Mouse (Mus musculus) cerebellum, postnatal 36 days (tissue): ENCODE data around the gene Rasgrf2.
"Not testable (repeated sequence)": the region's sequence is repeated elsewhere in the genome, so short reads cannot be mapped to it uniquely, and the experiment has no call there.

Experiments used
- DNase-seq, 2 experiments: peaks; one replicate each; pipeline ENCODE4 v3.0.0; 2021 to 2022; ENCODE audit warnings: mixed read lengths in 2 of 2

The Rasgrf2 gene

DNA sequence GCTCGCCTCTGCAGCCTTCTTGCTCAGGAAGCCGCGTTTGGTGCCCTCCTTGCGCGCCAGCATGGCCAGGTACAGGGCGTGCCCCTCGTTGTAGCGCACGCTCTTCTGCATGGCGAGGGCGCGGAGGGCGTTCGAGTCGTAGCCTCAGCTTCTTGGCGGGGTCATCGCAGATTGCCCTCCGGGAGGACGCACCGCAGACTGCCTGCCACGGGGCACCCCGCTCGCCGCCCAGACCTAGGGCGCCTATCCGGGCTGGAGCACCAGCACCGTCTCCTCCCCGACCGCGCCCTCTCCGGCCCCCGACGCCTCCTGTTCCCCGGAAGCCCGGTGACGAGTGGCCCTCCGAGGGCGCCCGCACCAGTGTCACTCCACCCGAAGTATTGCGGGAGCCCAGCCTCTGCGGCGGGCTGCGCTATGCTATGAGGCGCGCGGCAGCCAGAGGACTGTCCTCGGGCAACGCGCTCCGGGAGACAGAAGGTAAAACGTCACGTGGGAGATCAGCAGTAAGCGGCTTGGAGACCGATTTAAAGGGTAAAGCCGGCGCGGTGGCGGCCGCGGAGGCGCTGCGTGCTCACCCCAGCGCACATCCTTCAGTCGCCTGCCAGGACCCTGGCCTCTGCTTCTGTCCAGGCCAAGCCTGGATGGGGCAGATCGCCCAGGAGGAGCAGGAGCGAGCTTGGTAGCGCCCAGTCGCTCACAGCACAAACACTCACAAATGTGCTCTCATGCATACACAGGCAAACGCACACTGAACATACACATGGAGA is at the start of gene Rasgrf2:
Gene Rasgrf2 (minus strand): TSS at position 273 of the 767 bp plus-strand sequence.
- no peak for DNase-seq

DNA sequence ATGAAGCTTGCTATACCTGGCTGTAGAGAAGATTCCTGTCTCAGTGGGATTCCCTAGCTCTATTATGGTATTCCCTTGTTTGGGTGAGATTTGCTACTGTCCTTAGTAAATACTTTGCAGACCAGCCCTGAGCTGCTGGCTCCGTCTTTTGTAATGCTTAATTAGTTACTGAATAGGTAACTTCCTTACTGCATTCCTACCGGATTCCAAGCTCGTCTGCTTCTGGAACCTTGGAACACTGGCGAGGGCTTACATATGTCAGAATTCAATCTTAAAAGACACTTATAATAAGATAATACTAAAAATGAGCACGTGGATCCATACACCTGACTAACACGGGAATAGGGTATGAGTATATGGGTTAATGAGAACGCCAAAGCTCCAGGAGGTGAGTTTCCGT is 41.2 kb upstream of the Rasgrf2 start:
- not testable (repeated sequence) for DNase-seq

DNA sequence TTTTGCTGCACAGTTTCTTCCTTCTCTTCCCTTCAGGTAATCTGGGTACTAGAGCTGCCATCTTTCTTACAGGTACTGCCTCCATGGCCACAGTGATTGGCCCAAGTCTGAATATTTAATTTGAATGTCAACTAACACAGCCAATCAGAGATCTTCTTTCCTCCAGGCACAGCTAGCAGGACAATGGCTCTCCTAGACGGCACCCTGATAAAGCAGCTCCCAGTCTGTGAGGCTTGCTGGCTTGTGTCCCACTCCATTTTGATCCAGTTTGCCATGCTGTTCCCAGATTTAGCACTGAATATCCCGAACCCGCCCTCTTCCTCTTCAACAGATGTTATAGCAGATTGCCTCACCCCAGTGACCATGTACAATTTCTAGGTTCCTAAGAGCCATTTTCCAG is 19.1 kb upstream of the Rasgrf2 start:
- DNase-seq: no peak

DNA sequence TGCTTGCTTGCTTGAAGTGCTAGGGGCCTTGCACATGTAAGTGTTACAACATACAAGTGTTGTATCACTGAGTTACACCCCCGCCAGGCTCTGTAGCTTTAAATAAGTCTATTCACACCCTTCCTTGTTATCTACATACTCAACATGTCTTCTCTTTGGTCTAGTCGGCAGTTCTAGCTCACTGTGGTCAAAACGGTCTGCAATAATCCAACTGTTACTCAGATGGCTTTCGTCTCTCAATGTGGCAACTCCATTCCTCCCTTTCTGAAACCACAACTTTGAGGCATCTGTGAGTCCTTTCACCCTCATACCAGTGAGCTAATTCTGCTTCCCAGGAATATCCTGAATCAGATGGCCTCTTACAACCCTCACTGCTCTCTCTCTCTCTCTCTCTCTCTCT is 17.4 kb upstream of the Rasgrf2 start:
- no peak for DNase-seq

DNA sequence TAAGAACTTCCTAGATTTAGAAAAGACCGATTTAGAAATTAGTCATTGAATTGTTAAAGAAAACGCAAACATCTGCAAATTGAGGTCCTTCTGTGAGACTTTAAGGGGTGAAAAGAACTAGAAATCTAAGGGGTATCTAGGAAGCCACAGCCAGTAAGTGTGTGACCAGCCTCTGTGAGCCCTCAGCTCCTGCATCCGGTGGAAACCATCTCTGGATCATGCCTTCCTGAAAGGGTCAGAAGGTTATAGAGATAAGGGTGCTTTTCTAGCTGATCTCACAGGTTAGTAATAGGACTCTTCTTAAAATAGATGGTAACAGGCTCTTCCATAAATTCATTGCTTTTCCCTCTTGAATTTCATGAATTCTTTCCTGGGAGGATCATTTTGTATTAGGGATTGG is 3.3 kb upstream of the Rasgrf2 start:
- no peak for DNase-seq

DNA sequence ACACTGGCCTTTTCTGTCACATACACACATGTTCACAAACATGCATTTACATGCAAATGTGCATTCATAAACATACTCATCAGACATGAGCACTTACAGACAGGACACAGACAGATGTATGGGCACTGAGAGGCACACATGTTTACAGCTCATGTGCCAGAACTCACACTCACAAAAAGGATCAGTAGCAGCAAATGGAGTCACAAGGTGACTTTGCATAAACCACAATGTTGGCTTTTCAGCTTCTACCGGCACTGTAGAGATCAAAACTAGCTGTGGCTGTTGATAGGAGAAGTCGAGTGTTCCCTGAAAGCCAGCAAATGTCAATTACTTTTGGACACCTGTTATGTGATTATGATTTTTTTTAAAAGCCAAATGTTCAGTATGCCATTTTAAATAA is 1.1 kb upstream of the Rasgrf2 start:
- no peak for DNase-seq

DNA sequence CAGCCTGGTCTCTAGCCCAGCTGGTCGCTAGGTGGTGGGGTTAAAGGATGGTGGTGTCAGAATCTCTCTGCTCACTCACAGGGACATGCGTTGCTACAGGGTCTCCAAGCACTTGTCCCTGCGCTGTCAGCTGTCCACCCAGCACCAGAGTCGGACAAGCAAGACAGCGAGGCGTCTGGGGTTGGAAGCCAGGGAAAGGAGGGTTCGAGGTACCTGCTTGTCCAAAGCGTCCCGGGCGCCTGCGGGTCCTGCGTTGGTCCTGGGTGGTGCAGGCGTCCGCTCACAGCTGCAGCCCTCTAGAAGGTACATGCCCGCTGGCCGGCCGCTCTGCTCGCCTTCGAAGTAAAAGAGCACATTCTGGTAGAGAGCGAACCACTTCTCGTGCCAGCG is 467 bp downstream of the Rasgrf2 start:
- DNase-seq: no peak

DNA sequence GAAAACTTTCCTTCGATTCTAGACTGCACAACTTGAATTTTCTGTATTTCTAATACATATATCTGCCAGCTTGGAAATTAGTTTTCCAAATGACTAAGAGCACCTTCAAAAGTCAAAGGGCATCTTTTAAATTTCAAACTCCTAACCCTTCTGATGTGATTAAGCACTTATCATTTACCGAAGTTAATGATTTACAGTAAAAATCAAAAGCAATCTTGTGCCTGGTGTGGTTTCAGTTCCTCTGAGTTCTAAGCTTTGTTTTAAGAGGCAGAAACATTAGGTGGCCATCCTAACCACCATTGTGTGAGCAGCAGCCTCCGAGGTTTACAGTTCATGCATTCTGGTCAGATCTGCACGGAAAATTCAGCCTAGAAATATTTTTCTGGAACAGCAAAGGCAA is 1.6 kb downstream of the Rasgrf2 start:
- DNase-seq: no peak

DNA sequence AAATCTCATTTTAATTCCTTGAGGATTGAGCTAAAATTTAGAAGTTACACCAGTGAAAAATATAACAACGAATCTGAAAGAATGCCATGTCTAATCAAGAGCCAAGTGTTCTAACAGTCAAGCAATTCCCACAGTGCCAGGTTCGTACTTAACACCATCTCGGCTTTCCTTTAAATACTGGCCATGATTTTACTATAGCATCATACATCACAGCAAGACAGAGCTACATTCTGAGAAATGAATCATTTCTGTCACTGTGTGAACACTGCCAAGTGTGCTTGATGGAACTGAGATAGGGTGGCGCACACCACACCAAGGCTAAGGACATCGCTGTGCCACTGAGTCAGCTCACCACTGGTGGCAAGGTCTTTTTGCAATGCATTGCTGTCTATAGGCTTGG is 5.6 kb downstream of the Rasgrf2 start:
- no peak for DNase-seq

DNA sequence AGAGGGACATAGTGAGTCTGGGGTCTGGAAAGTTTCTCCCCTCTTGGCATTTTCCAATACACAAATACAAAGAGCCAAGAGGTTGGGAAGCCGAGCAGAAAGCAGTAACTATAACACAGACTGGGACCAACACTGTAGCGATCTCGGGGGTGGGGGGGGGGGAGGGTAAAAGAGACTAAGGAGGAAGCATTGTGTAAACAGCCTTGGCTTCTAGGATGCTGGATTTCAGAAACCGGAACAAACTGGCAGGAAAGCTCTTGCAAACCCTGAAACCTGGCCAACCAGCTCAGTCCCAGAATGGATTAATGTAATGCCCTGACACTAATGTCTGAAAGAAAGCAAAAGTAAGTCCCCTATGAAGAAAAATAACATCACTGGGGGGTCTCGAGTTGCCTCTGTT is 11.8 kb downstream of the Rasgrf2 start:
- no peak for DNase-seq

DNA sequence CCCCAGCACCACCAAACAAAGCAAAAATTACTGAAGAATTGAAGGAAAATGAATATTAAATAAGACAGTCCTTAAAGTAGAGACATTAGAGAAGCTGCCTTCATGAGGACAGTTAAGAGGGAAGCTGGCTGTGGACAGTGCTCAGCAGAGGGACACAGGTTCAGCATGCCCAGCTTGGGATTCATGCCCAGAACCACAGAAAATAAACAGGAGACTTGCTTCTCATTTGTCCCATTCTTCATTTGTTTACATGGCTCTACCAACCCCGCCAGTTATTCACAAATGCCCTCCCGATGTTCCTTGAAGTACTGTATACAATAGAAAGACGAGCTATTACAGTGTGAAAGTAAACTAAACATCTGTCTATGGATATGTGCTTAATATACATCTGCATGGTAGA is 17.4 kb downstream of the Rasgrf2 start:
- no peak for DNase-seq

DNA sequence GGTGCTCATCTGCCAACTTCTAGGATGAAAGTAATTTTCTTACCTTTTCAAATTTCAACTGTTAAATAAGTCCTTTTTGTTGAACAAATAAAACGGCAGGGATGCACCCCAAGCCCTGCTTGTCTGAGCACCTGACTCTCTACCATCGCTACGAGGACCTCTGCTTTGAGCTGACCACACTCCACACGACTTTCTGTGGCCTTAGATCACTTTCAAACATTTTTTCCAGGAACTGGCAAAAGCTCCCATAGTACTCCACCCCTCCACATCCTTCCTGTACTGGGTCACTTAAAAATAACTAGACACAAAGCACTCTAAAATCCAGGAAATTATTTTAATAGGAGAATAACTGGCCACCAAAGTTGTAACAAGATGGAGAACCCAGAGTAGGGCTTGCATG is 23.2 kb downstream of the Rasgrf2 start:
- no peak for DNase-seq

DNA sequence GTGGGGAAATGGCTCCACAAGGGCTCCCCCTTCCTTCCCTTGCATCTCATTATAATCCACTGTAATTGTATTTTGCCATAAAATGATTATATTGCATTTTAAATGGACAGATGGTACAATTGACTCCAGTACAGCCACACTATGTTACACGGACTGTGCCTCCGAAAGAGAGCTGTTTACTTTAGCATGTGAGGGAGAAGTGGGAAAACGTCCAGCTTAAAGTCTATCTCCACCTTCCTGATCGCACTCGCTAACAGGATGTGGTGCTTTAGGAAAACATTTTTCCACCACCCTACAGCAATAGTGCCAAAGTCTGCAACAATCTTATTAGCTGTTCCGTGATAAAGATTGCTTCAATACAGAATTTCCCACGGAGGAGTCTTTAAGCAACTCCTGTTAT is 27.2 kb downstream of the Rasgrf2 start:
- no peak for DNase-seq

DNA sequence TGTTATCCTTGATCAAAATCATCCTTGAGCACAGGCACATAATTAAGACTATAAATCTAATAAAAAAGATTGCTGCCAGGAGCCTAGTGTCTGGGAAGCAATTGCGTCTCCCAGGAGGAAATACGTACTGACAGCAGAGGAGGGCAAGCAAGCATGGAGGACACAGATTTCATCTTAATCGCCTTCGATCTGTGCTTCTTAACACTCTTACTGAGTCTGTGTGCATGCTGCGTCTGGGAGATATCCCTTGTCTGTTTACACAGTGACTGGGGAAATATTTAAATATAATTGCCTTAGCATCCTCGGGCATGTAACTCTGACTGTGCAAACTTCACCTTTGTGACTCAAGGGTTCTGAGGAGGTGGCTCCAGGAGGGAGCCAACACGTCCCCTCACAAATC is 33.0 kb downstream of the Rasgrf2 start:
- DNase-seq: no peak

DNA sequence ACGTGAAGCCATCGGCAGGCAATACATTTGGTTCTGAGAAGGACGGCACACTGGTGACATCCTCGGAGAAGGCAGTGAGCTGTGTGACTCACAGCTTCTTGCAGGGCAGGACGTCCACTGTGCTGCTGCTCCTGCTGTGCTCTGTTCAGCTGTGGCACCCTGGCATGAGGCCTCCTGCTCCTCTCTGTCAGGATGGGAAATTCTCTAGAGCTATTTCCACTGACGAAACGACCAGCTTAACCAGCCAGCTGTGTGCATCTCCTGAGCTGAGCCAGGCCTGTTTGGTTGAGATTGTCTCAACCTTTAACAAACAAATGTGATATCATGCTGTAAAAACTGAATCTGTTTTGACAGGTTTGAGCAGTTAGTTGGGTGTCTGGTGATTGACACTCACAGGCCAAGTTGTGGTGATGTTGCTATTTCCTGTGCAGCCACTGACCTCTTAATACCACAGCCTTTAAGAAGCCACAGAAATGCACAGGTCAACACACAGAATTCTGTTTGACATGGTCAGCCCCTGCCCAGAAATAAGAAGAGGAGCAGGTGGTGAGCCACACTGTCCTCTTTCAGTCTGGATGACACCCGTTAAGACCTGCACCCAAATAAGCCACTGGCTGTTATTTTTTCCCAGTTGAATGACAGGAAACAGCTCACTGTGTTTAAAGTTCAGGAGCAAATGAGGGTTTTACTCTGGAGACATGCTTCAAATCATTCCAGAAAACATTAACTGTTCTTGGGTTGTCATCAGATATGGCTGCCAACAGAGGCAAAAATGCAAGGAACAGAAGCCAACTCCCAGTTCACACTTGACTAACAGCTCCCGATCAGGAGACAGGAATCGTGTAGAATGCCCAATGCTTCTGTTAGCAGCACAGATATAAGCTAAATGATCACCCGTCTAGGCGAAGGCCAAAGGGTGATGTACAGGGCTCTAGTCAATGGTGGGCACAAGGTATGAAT is 36.0 kb downstream of the Rasgrf2 start:
- no peak for DNase-seq

DNA sequence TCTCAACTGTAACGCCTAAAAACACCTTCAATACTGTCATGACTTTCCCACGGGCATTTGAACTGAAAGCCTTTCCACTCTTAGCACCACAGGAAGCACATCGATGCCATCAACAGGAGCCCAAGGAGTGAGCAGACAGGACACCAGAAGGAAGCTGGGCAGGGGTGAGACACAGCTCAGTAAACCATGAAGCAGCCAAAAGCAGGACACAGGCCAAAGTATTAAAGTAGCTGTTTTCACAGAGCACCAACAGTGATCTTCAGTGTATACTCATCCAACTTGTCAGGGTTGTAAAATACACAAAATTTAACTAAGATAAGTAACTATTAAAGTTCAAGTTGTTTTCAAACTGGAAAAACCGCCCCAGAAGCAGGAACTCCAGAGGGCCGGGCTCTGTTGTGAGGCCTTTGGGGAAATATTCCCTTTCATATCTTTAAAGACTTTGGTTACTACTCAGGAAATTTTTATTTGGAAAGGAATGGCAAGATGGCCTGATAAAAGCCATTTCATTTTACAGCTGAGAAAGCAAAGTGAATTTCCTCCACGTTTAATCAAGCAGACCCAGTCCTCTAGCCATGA is 37.7 kb downstream of the Rasgrf2 start:
- no peak for DNase-seq

DNA sequence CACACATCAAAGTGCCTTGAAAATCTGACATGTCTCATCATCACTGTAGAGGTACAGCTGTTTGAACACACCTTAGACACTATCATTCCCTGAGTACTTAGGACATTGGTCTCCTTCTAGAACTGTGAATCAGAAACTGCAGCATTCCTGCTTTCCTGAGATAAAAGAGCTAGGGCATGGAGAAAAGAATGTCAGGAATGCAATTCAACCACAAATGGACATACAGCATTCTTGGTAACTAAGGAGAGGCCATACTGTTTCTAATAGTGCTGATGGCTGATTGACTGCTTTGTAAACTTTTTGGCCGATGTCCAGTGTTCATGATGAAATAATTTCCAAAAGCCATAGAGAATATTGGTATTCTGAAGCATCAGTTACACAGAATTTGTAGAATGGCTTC is 58.3 kb downstream of the Rasgrf2 start:
- DNase-seq: no peak

DNA sequence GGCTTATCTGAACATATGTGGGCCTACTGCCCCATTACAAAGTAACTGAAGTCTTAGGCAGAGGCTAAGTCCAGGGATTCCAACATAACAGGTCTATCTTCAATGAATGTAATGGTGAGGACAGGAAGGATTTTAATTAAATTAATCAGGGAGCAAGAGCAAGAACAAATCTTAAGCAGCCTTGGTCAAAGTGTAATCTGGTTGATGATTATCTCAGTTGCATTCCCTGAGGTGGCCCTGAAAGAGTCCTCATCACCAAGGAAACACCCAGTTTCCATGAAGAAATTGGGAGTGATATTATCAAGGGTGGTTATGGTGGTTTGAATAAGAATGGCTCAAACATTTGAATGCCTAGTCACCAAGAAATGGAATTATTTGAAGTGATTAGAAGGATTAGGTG is 62.8 kb downstream of the Rasgrf2 start:
- DNase-seq: no peak

DNA sequence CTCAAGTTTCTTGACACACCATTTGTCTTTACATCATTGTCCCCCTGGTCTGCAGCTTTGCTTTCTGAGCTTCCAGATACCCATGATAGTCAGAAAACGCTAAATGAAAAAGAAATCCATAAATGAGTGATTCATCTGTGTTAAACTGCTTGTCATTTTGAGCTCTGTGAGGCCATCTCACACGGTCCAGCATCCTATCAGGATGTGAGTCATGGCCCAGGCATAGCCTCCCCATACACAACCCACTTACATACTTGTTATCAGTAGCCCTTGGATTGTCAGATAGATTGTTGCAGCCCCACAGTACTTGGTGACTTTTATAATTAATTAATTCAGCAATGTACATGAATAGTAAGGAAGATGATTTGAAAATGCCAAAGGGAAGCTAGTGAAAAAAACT is 63.6 kb downstream of the Rasgrf2 start:
- DNase-seq: no peak

DNA sequence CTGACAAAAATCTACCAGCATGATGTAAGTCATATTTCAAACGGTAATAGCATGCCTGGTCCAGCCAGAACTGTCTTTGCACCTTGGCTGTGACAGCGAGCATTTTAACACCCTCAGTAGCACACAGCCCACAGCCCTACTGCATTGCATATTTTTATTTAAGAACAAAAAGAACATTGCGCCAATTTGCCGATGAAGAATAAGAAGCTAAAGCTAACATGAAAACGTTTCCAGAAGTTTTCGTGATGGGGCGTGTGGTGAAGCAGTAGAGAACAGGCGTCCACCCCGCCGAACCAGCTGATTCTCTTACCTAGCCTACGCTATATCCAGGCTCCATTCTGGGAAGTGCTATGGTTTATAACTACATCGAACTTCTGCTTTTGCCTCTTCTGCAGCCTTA is 77.7 kb downstream of the Rasgrf2 start:
- no peak for DNase-seq

DNA sequence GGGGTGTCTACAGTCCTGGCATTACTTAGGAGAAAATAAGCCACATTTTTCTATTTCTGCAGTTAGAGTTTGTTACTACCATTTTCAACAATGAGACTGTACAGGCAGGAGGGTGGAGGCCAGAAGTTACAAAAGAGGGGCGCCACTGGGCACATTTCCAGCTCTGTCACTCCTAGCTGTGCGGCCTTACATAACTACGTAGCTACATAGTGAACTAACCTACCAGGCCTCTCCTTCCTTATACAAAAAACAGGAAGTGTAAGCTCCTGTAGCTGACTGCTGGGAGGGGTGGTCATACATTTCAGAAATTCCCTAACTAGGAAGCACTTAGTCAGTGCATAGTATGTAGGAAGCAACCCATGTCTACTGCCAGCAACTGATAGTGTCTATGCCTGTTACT is 78.5 kb downstream of the Rasgrf2 start:
- DNase-seq: no peak

DNA sequence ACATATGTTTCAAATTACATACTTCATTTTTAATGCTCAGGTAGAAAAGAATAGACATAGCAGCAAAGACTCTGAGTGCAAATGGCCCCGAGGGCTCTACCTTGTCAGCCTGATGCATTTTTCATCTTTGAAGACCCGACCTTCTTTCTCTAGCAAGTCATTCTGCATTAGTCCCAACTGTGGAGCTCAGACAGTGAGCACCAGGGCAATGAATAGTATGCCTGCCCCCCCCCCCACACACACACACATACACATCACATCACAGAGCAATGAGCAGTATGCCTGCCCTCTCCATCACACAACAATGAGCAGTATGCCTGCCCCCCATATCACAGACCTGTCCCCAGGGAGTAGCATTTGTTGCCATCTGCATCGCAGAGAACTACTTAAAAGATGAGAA is 80.2 kb downstream of the Rasgrf2 start:
- no peak for DNase-seq
